Mouse (Mus musculus) embryonic facial prominence, embryonic 15.5 days (tissue): ENCODE results near the gene E2f6. TPM values are rescaled to one million over a fixed set of nuclear protein-coding genes. Genes with fewer than 3 reads are reported as not detected.

Experiments
- ATAC-seq: fragments of 200-750 bp; cut with Nextera tagmentation; 2 replicates; pipeline ENCODE4 v1.8.0; 2017; ENCODE audit warnings: low read depth, moderate TSS enrichment; ENCODE audit not compliant: insufficient number of reproducible peaks, low FRiP score, low TSS enrichment
- H3K27ac ChIP-seq: fragments of 300-500 bp; sonication (generic); replicated peaks from 2 replicates; pipeline ENCODE4 v1.5.1; 2015; ENCODE audit warnings: mild to moderate bottlenecking, inconsistent platforms
- H3K27me3 ChIP-seq: fragments of 300-500 bp; sonication (generic); 2 replicates; pipeline ENCODE4 v1.6.1; 2015; ENCODE audit warnings: inconsistent platforms
- H3K36me3 ChIP-seq: fragments of 300-500 bp; sonication (generic); 2 replicates; pipeline ENCODE4 v1.6.1; 2015; ENCODE audit warnings: mild to moderate bottlenecking, inconsistent platforms
- H3K4me1 ChIP-seq: fragments of 300-500 bp; sonication (generic); 2 replicates; pipeline ENCODE4 v1.6.1; 2015; ENCODE audit warnings: inconsistent platforms
- H3K4me2 ChIP-seq: fragments of 300-500 bp; sonication (generic); replicated peaks from 2 replicates; pipeline ENCODE4 v1.6.1; 2015; ENCODE audit warnings: mild to moderate bottlenecking, inconsistent platforms
- H3K4me3 ChIP-seq: fragments of 300-500 bp; sonication (generic); replicated peaks from 2 replicates; pipeline ENCODE4 v1.5.1; 2015; ENCODE audit warnings: mild to moderate bottlenecking, inconsistent platforms
- H3K9ac ChIP-seq: fragments of 300-500 bp; sonication (generic); 2 replicates; pipeline ENCODE4 v1.6.1; 2015; ENCODE audit warnings: inconsistent platforms
- H3K9me3 ChIP-seq: fragments of 300-500 bp; sonication (generic); replicated peaks from 2 replicates; pipeline ENCODE4 v1.6.1; 2016; ENCODE audit warnings: inconsistent platforms
- WGBS: fragments of 180-500 bp; shearing (Covaris S2); methylation state at CpG from one replicate; pipeline ENCODE4 v1.1.7; 2015; 5-methylcytosine and 5-hydroxymethylcytosine counted together
- polyA plus RNA-seq: library from polyadenylated mRNA; unstranded; fragments of >200 nt; fragmentation: Nextera tagmentation; extraction: Ambion mirVana; gene quantifications from 2 replicates; pipeline ENCODE4 v1.2.1, GENCODE M21; 2015

Gene E2f6
- polyA plus RNA-seq, 1 experiment from 2014 or later = 39.3 TPM

DNA sequence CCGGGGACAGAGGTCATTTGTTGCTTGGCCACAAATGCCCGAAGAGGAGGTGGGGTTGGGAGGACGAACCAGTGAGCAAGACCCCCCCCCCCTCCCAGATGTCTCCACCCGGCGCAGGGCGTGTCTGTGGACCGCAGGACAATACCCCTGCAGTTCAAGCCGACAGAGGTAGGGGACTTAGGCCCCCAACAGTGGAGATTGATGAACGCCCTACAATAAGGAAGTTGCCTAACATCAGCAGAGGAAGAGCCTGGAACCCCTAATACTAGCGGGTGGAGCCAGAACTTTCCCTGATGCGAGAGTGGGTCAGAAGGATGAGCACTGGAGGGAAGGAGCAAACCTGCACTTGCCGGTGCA is 9.8 kb upstream of the E2f6 start:
- no peak for ATAC-seq
- Histone ChIP-seq H3K27ac (no peak overlapping the region), H3K9ac (peak overlapping the region; percentile 28; the same call in 1 of the 2 replicates), H3K9me3 (no peaks in the 10 kb centered on the region), H3K27me3 (no peaks in the 10 kb centered on the region), H3K4me2 (peak overlapping the region; percentile 94), H3K36me3 (no peaks in the 10 kb centered on the region), H3K4me3 (peak overlapping the region; percentile 54), H3K4me1 (peaks cover 13% of the 10 kb centered on the region; the same call in 1 of the 2 replicates)
- WGBS = 1% methylated on average over 12 of the region's 12 CpGs

- H3K9me3 ChIP-seq = no peaks in the 10 kb centered on the region
- no peak overlapping the region for H3K4me3 ChIP-seq
- ATAC-seq = no peak
- H3K27ac ChIP-seq = no peak overlapping the region
- no peaks in the 10 kb centered on the region for H3K36me3 ChIP-seq
- 0 out of 2 replicates have a peak, but pooled peaks cover 5% of the 10 kb centered on the region for H3K27me3 ChIP-seq
- no peak overlapping the region for H3K9ac ChIP-seq
- 42% methylated on average over 5 of the region's 5 CpGs for WGBS
- H3K4me2 ChIP-seq = no peak overlapping the region
- H3K4me1 ChIP-seq = peaks cover 13% of the 10 kb centered on the region; the same call in 1 of the 2 replicates
These were observed 7.4 kb upstream of the E2f6 start for GRCm38 (mm10) chr12:16803237-16803955.

DNA sequence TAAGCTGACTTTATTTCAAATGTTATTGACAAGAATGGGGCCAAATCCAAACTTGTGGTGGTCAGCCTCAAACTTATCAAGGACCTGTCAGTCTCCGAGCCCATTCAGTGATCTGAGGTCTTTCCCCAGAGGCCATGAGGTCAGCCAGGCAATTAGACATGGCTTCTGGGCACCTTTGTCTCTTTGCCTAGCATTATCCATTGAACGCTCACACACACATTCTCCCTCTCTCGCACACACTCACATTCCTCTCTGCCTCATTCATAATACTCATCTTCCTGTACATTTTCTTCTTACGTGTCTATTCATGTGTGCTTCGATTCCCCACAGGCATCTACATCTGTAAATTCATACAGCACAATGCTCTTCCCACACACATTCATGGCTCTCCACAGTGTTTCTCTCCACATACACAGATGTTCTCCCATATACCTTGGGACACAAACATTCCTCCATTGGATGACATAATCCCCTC is 6.8 kb upstream of the E2f6 start:
- Histone ChIP-seq H3K27me3 (peaks cover 5% of the 10 kb centered on the region; the same call in 1 of the 2 replicates), H3K9me3 (no peaks in the 10 kb centered on the region), H3K4me1 (peaks cover 13% of the 10 kb centered on the region; the same call in 1 of the 2 replicates), H3K9ac (no peak overlapping the region), H3K36me3 (no peaks in the 10 kb centered on the region), H3K27ac (no peak overlapping the region), H3K4me2 (no peak overlapping the region), H3K4me3 (no peak overlapping the region)
- WGBS = 34% methylated on average over 5 of the region's 5 CpGs
- ATAC-seq = no peak

GRCm38 (mm10) chr12:16805511-16805910 is 5.3 kb upstream of the E2f6 start:
- ATAC-seq = no peak

GRCm38 (mm10) chr12:16808045-16808444 is 2.7 kb upstream of the E2f6 start:
- H3K27ac ChIP-seq = no peak overlapping the region
- no peaks in the 10 kb centered on the region for H3K9me3 ChIP-seq
- no peaks in the 10 kb centered on the region for H3K36me3 ChIP-seq
- no peak for ATAC-seq
- H3K4me1 ChIP-seq = peaks cover 20% of the 10 kb centered on the region
- peaks cover 5% of the 10 kb centered on the region; the same call in 1 of the 2 replicates for H3K27me3 ChIP-seq
- WGBS = 43% methylated on average over 3 of the region's 3 CpGs
- no peak overlapping the region for H3K4me2 ChIP-seq
- H3K9ac ChIP-seq = no peak overlapping the region
- no peak overlapping the region for H3K4me3 ChIP-seq

More at GRCm38 (mm10) chr12:16805511-16805910, 5.3 kb upstream of the E2f6 start:
- H3K27me3 ChIP-seq = peaks cover 5% of the 10 kb centered on the region; the same call in 1 of the 2 replicates
- H3K36me3 ChIP-seq = no peaks in the 10 kb centered on the region
- no peak overlapping the region for H3K9ac ChIP-seq
- no peak overlapping the region for H3K4me3 ChIP-seq
- no peak overlapping the region for H3K27ac ChIP-seq
- 7% methylated on average over 5 of the region's 5 CpGs for WGBS
- H3K4me2 ChIP-seq = no peak overlapping the region
- peaks cover 8% of the 10 kb centered on the region; the same call in 1 of the 2 replicates for H3K4me1 ChIP-seq
- H3K9me3 ChIP-seq = no peaks in the 10 kb centered on the region

- peaks cover 18% of the 10 kb centered on the region for H3K36me3 ChIP-seq
- H3K27me3 ChIP-seq = peaks cover 3% of the 10 kb centered on the region; the same call in 1 of the 2 replicates
- peak overlapping the region; percentile 76 for H3K9ac ChIP-seq
- H3K27ac ChIP-seq = no peak overlapping the region
- WGBS = 3% methylated on average over 15 of the region's 15 CpGs
- no peak for ATAC-seq
- H3K4me3 ChIP-seq = peak overlapping the region; percentile 79
- peaks cover 20% of the 10 kb centered on the region for H3K4me1 ChIP-seq
- no peaks in the 10 kb centered on the region for H3K9me3 ChIP-seq
- peak overlapping the region; percentile 70 for H3K4me2 ChIP-seq
These were observed 714 bp downstream of the E2f6 start for GRCm38 (mm10) chr12:16811477-16811876.

GRCm38 (mm10) chr12:16817147-16817546 is 6.4 kb downstream of the E2f6 start:
- H3K9me3 ChIP-seq = no peaks in the 10 kb centered on the region
- H3K4me3 ChIP-seq = no peak overlapping the region
- WGBS = 88% methylated on average over 4 of the region's 4 CpGs
- no peak overlapping the region for H3K4me2 ChIP-seq
- no peak overlapping the region for H3K27ac ChIP-seq
- H3K36me3 ChIP-seq = peaks cover 59% of the 10 kb centered on the region
- peaks cover 8% of the 10 kb centered on the region for H3K4me1 ChIP-seq
- H3K27me3 ChIP-seq = no peaks in the 10 kb centered on the region
- H3K9ac ChIP-seq = no peak overlapping the region
- no peak for ATAC-seq

DNA sequence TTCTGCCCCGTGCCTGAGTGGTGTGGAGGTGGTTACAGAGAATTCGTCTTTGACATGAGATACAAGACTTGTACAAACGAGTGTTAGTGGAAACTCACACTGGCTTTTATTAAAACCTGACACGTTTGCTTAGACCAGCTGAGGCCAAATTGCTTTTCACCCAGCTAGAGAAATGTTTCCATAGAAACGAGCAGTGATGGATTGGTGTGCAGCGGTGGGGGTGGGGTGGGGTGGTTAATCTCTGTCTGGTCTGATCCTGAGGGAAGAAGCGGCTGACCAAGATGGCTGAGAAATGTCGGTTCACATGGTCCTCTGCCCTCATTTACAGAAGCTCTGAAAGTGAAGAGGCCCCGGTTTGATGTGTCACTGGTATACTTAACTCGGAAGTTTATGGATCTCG is 7.8 kb downstream of the E2f6 start:
- no peaks in the 10 kb centered on the region for H3K9me3 ChIP-seq
- no peak overlapping the region for H3K4me3 ChIP-seq
- no peak overlapping the region for H3K9ac ChIP-seq
- H3K27me3 ChIP-seq = no peaks in the 10 kb centered on the region
- H3K27ac ChIP-seq = no peak overlapping the region
- no peak for ATAC-seq
- H3K4me2 ChIP-seq = no peak overlapping the region
- H3K4me1 ChIP-seq = no peaks in the 10 kb centered on the region
- peaks cover 72% of the 10 kb centered on the region for H3K36me3 ChIP-seq
- 54% methylated on average over 11 of the region's 11 CpGs for WGBS

DNA sequence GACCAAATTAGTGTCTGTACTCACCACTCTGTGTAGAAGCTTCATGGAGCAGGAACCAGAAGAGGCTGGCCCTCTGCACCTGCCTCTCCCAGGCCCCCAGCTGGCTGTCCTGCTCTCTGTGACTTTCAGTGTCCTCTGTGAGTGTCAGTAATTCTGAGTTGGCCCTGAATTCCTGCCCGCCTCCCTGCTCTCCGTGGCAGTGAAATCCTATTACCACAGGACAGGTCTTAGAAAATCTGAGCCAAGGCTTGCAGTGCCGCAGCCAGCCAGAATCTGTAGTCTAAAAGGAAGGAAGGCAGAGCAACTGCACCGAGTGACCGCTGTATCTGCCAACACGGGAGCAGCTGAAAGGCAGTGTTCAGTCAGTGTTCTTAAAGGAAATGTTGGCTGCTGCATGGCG is 10.0 kb downstream of the E2f6 start:
- Histone ChIP-seq H3K36me3 (peaks cover 78% of the 10 kb centered on the region), H3K9me3 (no peaks in the 10 kb centered on the region), H3K27ac (no peak overlapping the region), H3K4me2 (no peak overlapping the region), H3K9ac (no peak overlapping the region), H3K27me3 (no peaks in the 10 kb centered on the region), H3K4me3 (no peak overlapping the region), H3K4me1 (no peaks in the 10 kb centered on the region)
- ATAC-seq = no peak
- 79% methylated on average over 7 of the region's 7 CpGs for WGBS

GRCm38 (mm10) chr12:16822181-16822734 is 11.5 kb downstream of the E2f6 start:
- WGBS = 97% methylated on average over 10 of the region's 10 CpGs
- Histone ChIP-seq H3K9ac (no peak overlapping the region), H3K9me3 (no peaks in the 10 kb centered on the region), H3K36me3 (peaks cover 77% of the 10 kb centered on the region), H3K4me3 (no peak overlapping the region), H3K4me2 (no peak overlapping the region), H3K27me3 (no peaks in the 10 kb centered on the region), H3K27ac (no peak overlapping the region), H3K4me1 (no peaks in the 10 kb centered on the region)
- ATAC-seq = no peak

DNA sequence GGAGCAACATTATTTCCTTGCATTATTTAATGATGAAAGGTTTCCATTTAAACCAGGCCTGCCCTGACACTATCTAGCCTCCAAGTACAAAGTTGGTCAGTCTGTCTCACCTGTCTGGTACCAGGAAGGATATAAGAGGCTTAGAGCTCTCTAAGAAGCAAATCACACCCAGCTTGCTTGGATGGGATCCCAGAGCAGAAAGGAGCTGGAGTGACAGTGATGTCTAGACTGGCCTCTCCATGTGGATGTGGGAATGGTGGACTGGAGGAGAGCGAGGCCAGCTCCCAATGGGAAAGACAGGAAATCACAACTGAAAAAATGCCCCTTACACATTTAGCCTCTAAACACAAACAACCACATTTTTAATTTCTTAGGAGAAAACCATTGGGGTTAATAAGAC is 12.9 kb downstream of the E2f6 start:
- Histone ChIP-seq H3K4me1 (no peaks in the 10 kb centered on the region), H3K4me3 (no peak overlapping the region), H3K27me3 (no peaks in the 10 kb centered on the region), H3K36me3 (peaks cover 88% of the 10 kb centered on the region), H3K9me3 (no peaks in the 10 kb centered on the region), H3K27ac (no peak overlapping the region), H3K4me2 (no peak overlapping the region), H3K9ac (no peak overlapping the region)
- 81% methylated on average over 1 of the region's 1 CpGs for WGBS
- no peak for ATAC-seq
